In the genomic region with DNA sequence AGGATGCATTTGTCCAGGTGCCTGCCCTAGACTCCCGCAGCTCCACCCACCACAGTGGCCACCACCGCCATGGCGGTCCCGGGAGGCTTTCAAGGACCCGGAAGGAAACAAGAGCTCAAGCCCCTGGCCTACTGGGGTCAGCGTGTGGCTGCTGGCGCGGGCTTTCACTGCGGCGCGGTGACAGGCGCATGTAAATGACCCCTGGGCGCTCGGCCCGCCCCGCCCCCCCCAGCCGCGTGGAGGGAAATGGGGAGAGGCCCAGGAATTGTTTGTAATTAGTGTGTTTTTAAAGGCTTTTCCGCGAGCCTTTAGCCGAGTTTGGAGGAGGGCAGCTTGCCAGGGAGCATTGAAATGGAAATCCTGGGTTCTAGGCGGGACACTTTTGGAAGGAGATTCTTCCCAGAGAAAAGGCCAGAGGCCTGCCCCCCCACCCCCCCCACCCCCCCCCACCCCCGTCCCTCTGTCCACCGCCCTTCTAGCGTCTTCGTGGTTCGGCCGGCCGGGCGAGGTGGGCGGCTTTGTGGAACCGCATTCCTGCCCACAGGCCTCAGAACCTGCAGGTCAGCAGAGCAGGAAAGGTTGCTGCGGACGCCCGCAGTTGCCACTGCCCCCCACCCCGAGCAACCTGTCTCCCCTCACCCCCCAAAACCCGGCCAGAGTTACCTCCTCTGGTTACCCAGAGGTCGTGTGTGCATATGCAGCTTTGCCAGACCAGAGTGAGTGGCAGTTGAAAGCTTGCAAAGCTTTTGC, we compare ENCODE assay signal across 8 mouse cellular contexts. TPM values are rescaled to one million over a fixed set of nuclear protein-coding genes. Genes with fewer than 3 reads are reported as not detected.
DNase-seq lines count a peak whose midpoint lies in the region; ATAC-seq and TF ChIP-seq lines count a peak whose summit lies in the region.

No protein-coding gene starts in this region.

- peak overlapping the region; percentile 4; the same call in 1 of the 2 replicates for H3K4me3 ChIP-seq in testis, adult 2 months (ENCODE audit: control insufficient read depth, low read depth, low read length)
- no peak overlapping the region for H3K4me3 ChIP-seq in hindbrain, embryonic 12.5 days
- H3K4me3 ChIP-seq in liver, embryonic 15.5 days (replicated peaks), result no peak overlapping the region

- TF ChIP-seq POLR2A in testis, adult 2 months (IDR thresholded peaks at IDR 0.05; ENCODE audit: control insufficient read depth, low read depth, low read length), result no peak

- no peaks in the 10 kb centered on the region for H3K36me3 ChIP-seq in testis, adult 2 months (ENCODE audit: control insufficient read depth, insufficient read depth, low read length)
- H3K36me3 ChIP-seq in hindbrain, embryonic 12.5 days, result no peaks in the 10 kb centered on the region
- H3K36me3 ChIP-seq in liver, embryonic 15.5 days (replicated peaks), result no peaks in the 10 kb centered on the region

- peak; percentile 62 for ATAC-seq in hindbrain, embryonic 12.5 days (ENCODE audit: low FRiP score)
- no peak for ATAC-seq in liver, embryonic 15.5 days (ENCODE audit: insufficient read depth)
- ATAC-seq in inflammation-experienced regulatory T-cells, adult 6 months, result no peak
- ATAC-seq in erythroid progenitor cell, adult 5-6 weeks (replicated peaks; ENCODE audit: low FRiP score, poor library complexity, severe bottlenecking), result no peak

- no peak overlapping the region for H3K9ac ChIP-seq in hindbrain, embryonic 12.5 days
- no peak overlapping the region for H3K9ac ChIP-seq in liver, embryonic 15.5 days

- peak overlapping the region; percentile 25; the same call in 1 of the 2 replicates for H3K4me2 ChIP-seq in hindbrain, embryonic 12.5 days (replicated peaks)
- peak overlapping the region; percentile 18; the same call in 1 of the 2 replicates for H3K4me2 ChIP-seq in liver, embryonic 15.5 days

- H3K9me3 ChIP-seq in hindbrain, embryonic 12.5 days (replicated peaks), result no peaks in the 10 kb centered on the region
- no peaks in the 10 kb centered on the region for H3K9me3 ChIP-seq in liver, embryonic 15.5 days (replicated peaks)

- peak overlapping the region; percentile 14 for H3K27ac ChIP-seq in testis, adult 2 months (ENCODE audit: control insufficient read depth, insufficient read depth, low read depth, low read length)
- peak overlapping the region; percentile 35; the same call in 1 of the 2 replicates for H3K27ac ChIP-seq in hindbrain, embryonic 12.5 days
- no peak overlapping the region for H3K27ac ChIP-seq in liver, embryonic 15.5 days (replicated peaks)

- no peak for DNase-seq in testis, postnatal 14 days (ENCODE audit: low spot score)
- no peak for DNase-seq in thymus, postnatal 25 days
- DNase-seq in layer of hippocampus, postnatal 36 days, result no peak

- no peaks in the 10 kb centered on the region for H3K27me3 ChIP-seq in testis, adult 2 months (ENCODE audit: control insufficient read depth, insufficient read depth, low read length)
- H3K27me3 ChIP-seq in hindbrain, embryonic 12.5 days, result peaks cover 54% of the 10 kb centered on the region
- H3K27me3 ChIP-seq in liver, embryonic 15.5 days, result peaks cover 5% of the 10 kb centered on the region; the same call in 1 of the 2 replicates

- H3K4me1 ChIP-seq in testis, adult 2 months (ENCODE audit: control insufficient read depth, insufficient read depth, low read length), result peaks cover 12% of the 10 kb centered on the region
- H3K4me1 ChIP-seq in hindbrain, embryonic 12.5 days, result peaks cover 5% of the 10 kb centered on the region
- H3K4me1 ChIP-seq in liver, embryonic 15.5 days (replicated peaks), result no peaks in the 10 kb centered on the region

- WGBS in hindbrain, embryonic 12.5 days, result 12% methylated on average over 31 of the region's 38 CpGs
- 32% methylated on average over 31 of the region's 38 CpGs for WGBS in liver, embryonic 15.5 days (ENCODE audit: insufficient replicate concordance)

- no peak for TF ChIP-seq CTCF in testis, adult 2 months (IDR thresholded peaks at IDR 0.05; ENCODE audit: control insufficient read depth, insufficient read depth, insufficient replicate concordance, low read depth, low read length)

RNA-seq across cellular contexts. Expression of a gene that starts 28.1 kb away (rescaled TPM):
- polyA plus RNA-seq in testis, adult 2 months (2012; rRNA removed), result 60.0 and 60.1 TPM in 2 replicates
- 248 and 274 TPM in 2 replicates for polyA plus RNA-seq in hindbrain, embryonic 12.5 days (2016; fragmentation: Nextera tagmentation; extraction: Ambion mirVana)
- 24.3 and 26.7 TPM in 2 replicates for polyA plus RNA-seq in liver, embryonic 15.5 days (2015; fragmentation: Nextera tagmentation; extraction: Ambion mirVana)
- 10 to 100 TPM; 48.3 to 59.8 (median 54.2) TPM for polyA plus RNA-seq in inflammation-experienced regulatory T-cells, adult 6 months (2017; shearing (Covaris generic))
- total RNA-seq in erythroid progenitor cell, adult 5-6 weeks (2015; ENCODE audit: low replicate concordance), result 1.1 and 3.4 TPM in 2 replicates
- 3.1 and 7.1 TPM in 2 replicates for total RNA-seq in erythroid progenitor cell, adult 5-6 weeks (2017; ENCODE audit: low replicate concordance)
- total RNA-seq in layer of hippocampus, postnatal 36 days (2021), result 100 to 1,000 TPM; 192 to 211 TPM
